Mouse (Mus musculus): ENCODE measurements around the gene Pank1.

Gene Pank1

GRCm38 (mm10) chr19:34825946-34826655, 53.2 kb downstream of the Pank1 start:
- DNase-seq (ENCODE audit: low spot score): peak; percentile 38

- DNase-seq (ENCODE audit: low spot score): no peak
These were observed 59.6 kb downstream of the Pank1 start for GRCm38 (mm10) chr19:34819577-34820170.

- no peak for DNase-seq (ENCODE audit: low spot score)
These were observed 63.9 kb downstream of the Pank1 start for GRCm38 (mm10) chr19:34815371-34815770.

GRCm38 (mm10) chr19:34814696-34815095, 64.6 kb downstream of the Pank1 start:
- DNase-seq (ENCODE audit: low spot score): no peak

GRCm38 (mm10) chr19:34813961-34814360, 65.3 kb downstream of the Pank1 start:
- DNase-seq (ENCODE audit: low spot score): no peak

- no peak for DNase-seq (ENCODE audit: low spot score)
These were observed 65.7 kb downstream of the Pank1 start for GRCm38 (mm10) chr19:34813533-34813932.

- no peak for DNase-seq (ENCODE audit: low spot score)
These were observed 66.5 kb downstream of the Pank1 start for GRCm38 (mm10) chr19:34812711-34813110.

- DNase-seq (ENCODE audit: low spot score): no peak
These were observed 72.1 kb downstream of the Pank1 start for GRCm38 (mm10) chr19:34807173-34807572.

- DNase-seq (ENCODE audit: low spot score): no peak
These were observed 74.2 kb downstream of the Pank1 start for GRCm38 (mm10) chr19:34805071-34805470.

GRCm38 (mm10) chr19:34804531-34804930, 74.7 kb downstream of the Pank1 start:
- DNase-seq (ENCODE audit: low spot score): no peak

- no peak for DNase-seq (ENCODE audit: low spot score)
These were observed 75.9 kb downstream of the Pank1 start for GRCm38 (mm10) chr19:34803396-34803795.

GRCm38 (mm10) chr19:34799644-34800267, 79.5 kb downstream of the Pank1 start:
- DNase-seq (ENCODE audit: low spot score): no peak

GRCm38 (mm10) chr19:34796396-34796795, 82.9 kb downstream of the Pank1 start:
- no peak for DNase-seq (ENCODE audit: low spot score)

GRCm38 (mm10) chr19:34782491-34782890, 96.8 kb downstream of the Pank1 start:
- DNase-seq (ENCODE audit: low spot score): no peak

- DNase-seq (ENCODE audit: low spot score): no peak
These were observed 100.3 kb downstream of the Pank1 start for GRCm38 (mm10) chr19:34778993-34779392.

GRCm38 (mm10) chr19:34778098-34778497, 101.2 kb downstream of the Pank1 start:
- DNase-seq (ENCODE audit: low spot score): no peak

GRCm38 (mm10) chr19:34772775-34773174, 106.5 kb downstream of the Pank1 start:
- DNase-seq (ENCODE audit: low spot score): peak; percentile 62

- no peak for DNase-seq (ENCODE audit: low spot score)
These were observed 108.5 kb downstream of the Pank1 start for GRCm38 (mm10) chr19:34770764-34771163.

GRCm38 (mm10) chr19:34758754-34759153, 120.5 kb downstream of the Pank1 start:
- DNase-seq (ENCODE audit: low spot score): no peak

Measured in urinary bladder, postnatal 14 days (tissue).